9 mouse cellular contexts compared by ENCODE assay signal in the genomic region with DNA sequence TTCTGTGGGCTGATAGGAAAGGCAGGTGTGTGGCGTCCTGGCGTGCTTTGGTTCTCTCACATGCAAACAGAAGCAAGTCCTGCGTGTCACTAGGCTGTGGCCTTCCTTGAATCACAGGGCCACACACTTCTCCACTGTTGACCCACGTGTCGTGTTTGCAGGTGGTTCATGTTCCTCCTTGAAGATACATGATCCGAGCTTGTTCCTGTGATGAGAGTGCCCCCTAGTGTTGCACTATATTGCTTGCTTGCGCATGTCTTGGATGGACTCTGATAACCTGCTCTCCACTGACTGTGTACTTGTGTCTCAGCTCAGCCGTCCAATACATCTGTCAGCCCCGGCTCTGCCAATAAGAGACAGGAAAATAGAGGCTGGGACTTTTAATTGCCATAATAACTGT. TPM values are rescaled to one million over a fixed set of nuclear protein-coding genes. Genes with fewer than 3 reads are reported as not detected.
DNase-seq lines count a peak whose midpoint lies in the region; ATAC-seq lines count a peak whose summit lies in the region.
"Had no signal": no experiment of that assay in that cellular context is flagged by ENCODE, and none has a peak within 500 bp of the region (broad histone marks: within the 10 kb centered on the region; RNA-seq: fewer than 3 reads in every experiment).

No protein-coding gene starts in this region.

- no peaks in the 10 kb centered on the region for H3K4me1 ChIP-seq in forebrain, embryonic 13.5 days
- H3K4me1 ChIP-seq in hindbrain, embryonic 13.5 days (replicated peaks): peaks cover 10% of the 10 kb centered on the region; the same call in 1 of the 2 replicates

- peak; percentile 66 for ATAC-seq in forebrain, embryonic 13.5 days
- peak; percentile 52; the same call in 1 of the 2 replicates for ATAC-seq in hindbrain, embryonic 13.5 days (ENCODE audit: low FRiP score)
- no peak for ATAC-seq in activated CD4-positive, CD25-positive, alpha-beta regulatory T cell, adult 4 months

- H3K9ac ChIP-seq in forebrain, embryonic 13.5 days: no peak overlapping the region
- no peak overlapping the region for H3K9ac ChIP-seq in hindbrain, embryonic 13.5 days
- H3K9ac ChIP-seq: liver, embryonic 15.5 days had no signal

- no peak overlapping the region for H3K4me3 ChIP-seq in forebrain, embryonic 13.5 days
- no peak overlapping the region for H3K4me3 ChIP-seq in hindbrain, embryonic 13.5 days
- H3K4me3 ChIP-seq: liver, embryonic 15.5 days had no signal

- H3K27ac ChIP-seq in forebrain, embryonic 13.5 days: no peak overlapping the region
- no peak overlapping the region for H3K27ac ChIP-seq in hindbrain, embryonic 13.5 days
- H3K27ac ChIP-seq: liver, embryonic 15.5 days had no signal

- WGBS in forebrain, embryonic 13.5 days: 41% methylated on average over 9 of the region's 9 CpGs
- WGBS in hindbrain, embryonic 13.5 days: 49% methylated on average over 9 of the region's 9 CpGs

- H3K4me2 ChIP-seq in forebrain, embryonic 13.5 days: no peak overlapping the region
- no peak overlapping the region for H3K4me2 ChIP-seq in hindbrain, embryonic 13.5 days
- H3K4me2 ChIP-seq: liver, embryonic 15.5 days had no signal

- no peaks in the 10 kb centered on the region for H3K27me3 ChIP-seq in forebrain, embryonic 13.5 days
- H3K27me3 ChIP-seq in hindbrain, embryonic 13.5 days: no peaks in the 10 kb centered on the region
- H3K27me3 ChIP-seq: liver, embryonic 15.5 days had no signal

- H3K9me3 ChIP-seq in forebrain, embryonic 13.5 days (replicated peaks): no peaks in the 10 kb centered on the region
- no peaks in the 10 kb centered on the region for H3K9me3 ChIP-seq in hindbrain, embryonic 13.5 days
- H3K9me3 ChIP-seq: liver, embryonic 15.5 days had no signal

- peaks cover 85% of the 10 kb centered on the region for H3K36me3 ChIP-seq in forebrain, embryonic 13.5 days (ENCODE audit: poor library complexity, severe bottlenecking)
- H3K36me3 ChIP-seq in hindbrain, embryonic 13.5 days: peaks cover 55% of the 10 kb centered on the region

- DNase-seq in MEL-GATA-1-ER (ENCODE audit: extremely low read depth, low read depth): peak; percentile 69
- DNase-seq in c-Kit-positive CD71-negative TER-119-negative erythroid progenitor cells, embryonic 14.5 days (ENCODE audit: low read depth): peak; percentile 70
- DNase-seq in layer of hippocampus, postnatal 14 days (ENCODE audit: low spot score in 2 of 2): peak; percentile 70 to 91
- DNase-seq in lung, postnatal 25 days (ENCODE audit: low spot score): peak; percentile 90
- peak; percentile 51 to 77 for DNase-seq in right cerebral cortex, postnatal 36 days (ENCODE audit: low spot score in 2 of 2)

RNA-seq across cellular contexts. Expression of gene Qrfp, which starts 25.3 kb away (rescaled TPM):
- 0.13 and 0.19 TPM in 2 replicates for polyA plus RNA-seq in forebrain, embryonic 13.5 days (2015; fragmentation: Nextera tagmentation; extraction: Ambion mirVana)
- polyA plus RNA-seq in hindbrain, embryonic 13.5 days (2015; fragmentation: Nextera tagmentation; extraction: Ambion mirVana): 0.08 TPM in 1 of 2 replicates, not detected in the other
- total RNA-seq in layer of hippocampus, postnatal 14 days (2021): not detected
- under 1 TPM; 0.47 to 0.48 TPM for polyA plus RNA-seq in activated CD4-positive, CD25-positive, alpha-beta regulatory T cell, adult 4 months (2017; shearing (Covaris generic))
